In genomic region chr7:115568821-115569240, GRCm38 (mm10) we compare ENCODE assay signal across 8 mouse cellular contexts.
DNase-seq lines count a peak whose midpoint lies in the region; ATAC-seq and TF ChIP-seq lines count a peak whose summit lies in the region.

No protein-coding gene starts in this region.

- H3K36me3 ChIP-seq in embryonic facial prominence, embryonic 10.5 days (replicated peaks), result no peaks in the 10 kb centered on the region
- no peaks in the 10 kb centered on the region for H3K36me3 ChIP-seq in heart, embryonic 15.5 days
- H3K36me3 ChIP-seq in midbrain, embryonic 14.5 days (ENCODE audit: control insufficient read depth, insufficient read depth, low read length), result no peaks in the 10 kb centered on the region
- no peaks in the 10 kb centered on the region for H3K36me3 ChIP-seq in intestine, postnatal 0 days (ENCODE audit: control insufficient read depth, insufficient read depth)

- peaks cover 6% of the 10 kb centered on the region; the same call in 1 of the 2 replicates for H3K27me3 ChIP-seq in embryonic facial prominence, embryonic 10.5 days (replicated peaks; ENCODE audit: low read depth, poor library complexity, severe bottlenecking)
- H3K27me3 ChIP-seq in heart, embryonic 15.5 days, result no peaks in the 10 kb centered on the region
- H3K27me3 ChIP-seq in midbrain, embryonic 14.5 days (ENCODE audit: control insufficient read depth, insufficient read depth, low read length), result no peaks in the 10 kb centered on the region
- no peaks in the 10 kb centered on the region for H3K27me3 ChIP-seq in intestine, postnatal 0 days (replicated peaks; ENCODE audit: control insufficient read depth, insufficient read depth, low read length)

- no peak; the same call in 1 of the 2 replicates for ATAC-seq in heart, embryonic 15.5 days (replicated peaks; ENCODE audit: insufficient number of reproducible peaks, insufficient read depth, low FRiP score, low read depth)
- ATAC-seq in midbrain, embryonic 14.5 days (ENCODE audit: low FRiP score, low TSS enrichment), result no peak
- ATAC-seq in activated CD4-positive, CD25-positive, alpha-beta regulatory T cell, adult 4 months, result no peak
- ATAC-seq in megakaryocyte, adult 5-6 weeks (ENCODE audit: poor library complexity, severe bottlenecking), result no peak
- ATAC-seq in intestine, postnatal 0 days, result no peak

- WGBS in embryonic facial prominence, embryonic 10.5 days, result 17% methylated on average over 9 of the region's 9 CpGs
- WGBS in heart, embryonic 15.5 days, result 24% methylated on average over 9 of the region's 9 CpGs
- 2% methylated on average over 9 of the region's 9 CpGs for WGBS in midbrain, embryonic 14.5 days
- 57% methylated on average over 9 of the region's 9 CpGs for WGBS in intestine, postnatal 0 days

- no peaks in the 10 kb centered on the region for H3K9me3 ChIP-seq in embryonic facial prominence, embryonic 10.5 days
- no peaks in the 10 kb centered on the region for H3K9me3 ChIP-seq in heart, embryonic 15.5 days (replicated peaks)
- H3K9me3 ChIP-seq in midbrain, embryonic 14.5 days (ENCODE audit: control insufficient read depth, low read length), result no peaks in the 10 kb centered on the region
- no peaks in the 10 kb centered on the region for H3K9me3 ChIP-seq in intestine, postnatal 0 days (ENCODE audit: control insufficient read depth)

- 0 out of 2 replicates have a peak overlapping the region, but pooled peaks have one; percentile 19 for H3K4me2 ChIP-seq in heart, embryonic 15.5 days
- H3K4me2 ChIP-seq in midbrain, embryonic 14.5 days (ENCODE audit: low read length), result peak overlapping the region; percentile 55
- no peak overlapping the region for H3K4me2 ChIP-seq in intestine, postnatal 0 days (replicated peaks; ENCODE audit: low read depth)

- peaks cover 30% of the 10 kb centered on the region for H3K4me1 ChIP-seq in embryonic facial prominence, embryonic 10.5 days
- peaks cover 10% of the 10 kb centered on the region for H3K4me1 ChIP-seq in heart, embryonic 15.5 days (replicated peaks)
- H3K4me1 ChIP-seq in midbrain, embryonic 14.5 days (ENCODE audit: control insufficient read depth, insufficient read depth, low read length), result peaks cover 27% of the 10 kb centered on the region
- no peaks in the 10 kb centered on the region for H3K4me1 ChIP-seq in intestine, postnatal 0 days (replicated peaks; ENCODE audit: control insufficient read depth, insufficient read depth, low read length)

- no peak for TF ChIP-seq CTCF in intestine, postnatal 0 days (IDR thresholded peaks at IDR 0.05; ENCODE audit: low read depth)

- no peak overlapping the region for H3K9ac ChIP-seq in heart, embryonic 15.5 days
- peak overlapping the region; percentile 30; the same call in 1 of the 2 replicates for H3K9ac ChIP-seq in midbrain, embryonic 14.5 days (replicated peaks; ENCODE audit: low read length)
- H3K9ac ChIP-seq in intestine, postnatal 0 days (ENCODE audit: low read depth, low read length), result no peak overlapping the region

- H3K27ac ChIP-seq in embryonic facial prominence, embryonic 10.5 days (replicated peaks), result peak overlapping the region; percentile 68
- no peak overlapping the region for H3K27ac ChIP-seq in heart, embryonic 15.5 days
- peak overlapping the region; percentile 41; the same call in 1 of the 2 replicates for H3K27ac ChIP-seq in midbrain, embryonic 14.5 days (replicated peaks; ENCODE audit: low read depth, low read length)
- no peak overlapping the region for H3K27ac ChIP-seq in intestine, postnatal 0 days (ENCODE audit: low read depth, low read length)

- DNase-seq in heart, adult 11 months, result peak; percentile 75
- DNase-seq in heart, adult 8-10 months (ENCODE audit: low spot score), result no peak
- DNase-seq in embryonic facial prominence, embryonic 10.5 days (ENCODE audit: low spot score), result peak; percentile 65
- DNase-seq in midbrain, embryonic 14.5 days, result peak; percentile 69

- H3K4me3 ChIP-seq in embryonic facial prominence, embryonic 10.5 days, result peak overlapping the region; percentile 27
- H3K4me3 ChIP-seq in heart, embryonic 15.5 days, result no peak overlapping the region
- H3K4me3 ChIP-seq in midbrain, embryonic 14.5 days (replicated peaks; ENCODE audit: low read depth, low read length), result peak overlapping the region; percentile 21
- H3K4me3 ChIP-seq in intestine, postnatal 0 days (ENCODE audit: low read depth, low read length), result no peak overlapping the region

Comparison
In these comparisons a context has a peak if more than half of its experiments do, and no peak if none do; other contexts are left out.
1. H3K27ac ChIP-seq: peak in embryonic facial prominence, embryonic 10.5 days (single experiment) and midbrain, embryonic 14.5 days (single experiment); none in heart, embryonic 15.5 days (single experiment) and intestine, postnatal 0 days (single experiment).
2. H3K4me3 ChIP-seq: peak in embryonic facial prominence, embryonic 10.5 days (single experiment) and midbrain, embryonic 14.5 days (single experiment); none in heart, embryonic 15.5 days (single experiment) and intestine, postnatal 0 days (single experiment).